Mouse (Mus musculus) lung, embryonic 15.5 days (tissue): ENCODE measurements around the gene Abtb1. TPM values are rescaled to one million over a fixed set of nuclear protein-coding genes. Genes with fewer than 3 reads are reported as not detected.

ENCODE experiments used
- ATAC-seq: fragments of 200-750 bp; cut with Nextera tagmentation; 2 replicates; pipeline ENCODE4 v1.8.0; 2017; ENCODE audit warnings: moderate number of reproducible peaks, borderline replicate concordance; ENCODE audit not compliant: low FRiP score, low TSS enrichment; ENCODE audit errors: extremely low read depth
- H3K27ac ChIP-seq: fragments of 300-500 bp; sonication (generic); 2 replicates; pipeline ENCODE4 v1.5.1; 2015; ENCODE audit warnings: moderate library complexity, mild to moderate bottlenecking, inconsistent platforms
- H3K27me3 ChIP-seq: fragments of 300-500 bp; sonication (generic); 2 replicates; pipeline ENCODE4 v1.6.1; 2015; ENCODE audit warnings: inconsistent platforms
- H3K36me3 ChIP-seq: fragments of 300-500 bp; sonication (generic); 2 replicates; pipeline ENCODE4 v1.6.1; 2015; ENCODE audit warnings: inconsistent platforms
- H3K4me1 ChIP-seq: fragments of 300-500 bp; sonication (generic); 2 replicates; pipeline ENCODE4 v1.6.1; 2015; ENCODE audit warnings: inconsistent platforms
- H3K4me2 ChIP-seq: fragments of 300-500 bp; sonication (generic); 2 replicates; pipeline ENCODE4 v1.6.1; 2015; ENCODE audit warnings: inconsistent platforms, mild to moderate bottlenecking, moderate library complexity
- H3K4me3 ChIP-seq: fragments of 300-500 bp; sonication (generic); 2 replicates; pipeline ENCODE4 v1.5.1; 2015; ENCODE audit warnings: mild to moderate bottlenecking, inconsistent platforms
- H3K9ac ChIP-seq: fragments of 300-500 bp; sonication (generic); 2 replicates; pipeline ENCODE4 v1.6.1; 2015; ENCODE audit warnings: inconsistent platforms
- H3K9me3 ChIP-seq: fragments of 300-500 bp; sonication (generic); 2 replicates; pipeline ENCODE4 v1.6.1; 2016; ENCODE audit warnings: inconsistent platforms
- WGBS: fragments of 180-500 bp; shearing (Covaris S2); methylation state at CpG from one replicate; pipeline ENCODE4 v1.1.7; 2015; 5-methylcytosine and 5-hydroxymethylcytosine counted together
- polyA plus RNA-seq: library from polyadenylated mRNA; unstranded; fragments of >200 nt; fragmentation: Nextera tagmentation; extraction: Ambion mirVana; gene quantifications from 2 replicates; pipeline ENCODE4 v1.2.1, GENCODE M21; 2015

Abtb1 gene
- polyA plus RNA-seq, 1 experiment from 2014 or later: 42.9 TPM

DNA sequence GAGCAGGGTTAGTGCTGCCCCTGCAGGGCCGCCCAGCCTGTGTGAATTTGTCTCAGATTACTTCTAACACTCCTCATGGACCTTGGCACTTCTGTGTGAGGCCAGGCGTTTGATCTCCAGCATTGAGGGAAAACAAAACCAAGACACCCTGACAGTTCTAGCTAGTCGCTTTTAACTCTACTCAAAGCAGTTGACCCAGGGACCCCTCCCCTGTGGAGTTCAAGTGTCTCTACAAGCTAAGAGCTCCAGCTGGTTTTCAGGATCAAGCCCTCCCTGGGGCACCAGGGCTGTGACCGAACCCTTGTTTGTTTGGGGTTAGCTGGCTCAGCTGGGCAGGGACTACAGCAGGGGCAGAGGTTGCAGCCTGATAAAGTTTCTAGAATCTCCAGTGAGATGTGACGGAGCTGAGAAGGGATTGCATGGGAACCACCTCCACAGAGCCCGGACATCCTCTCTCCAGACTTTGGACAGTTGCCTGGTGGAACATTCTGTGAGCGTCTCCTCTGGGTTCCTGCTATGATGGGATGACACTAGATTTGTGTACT is 49.6 kb downstream of the Abtb1 start:
- no peak for ATAC-seq
- 26% methylated on average over 7 of the region's 7 CpGs for WGBS

DNA sequence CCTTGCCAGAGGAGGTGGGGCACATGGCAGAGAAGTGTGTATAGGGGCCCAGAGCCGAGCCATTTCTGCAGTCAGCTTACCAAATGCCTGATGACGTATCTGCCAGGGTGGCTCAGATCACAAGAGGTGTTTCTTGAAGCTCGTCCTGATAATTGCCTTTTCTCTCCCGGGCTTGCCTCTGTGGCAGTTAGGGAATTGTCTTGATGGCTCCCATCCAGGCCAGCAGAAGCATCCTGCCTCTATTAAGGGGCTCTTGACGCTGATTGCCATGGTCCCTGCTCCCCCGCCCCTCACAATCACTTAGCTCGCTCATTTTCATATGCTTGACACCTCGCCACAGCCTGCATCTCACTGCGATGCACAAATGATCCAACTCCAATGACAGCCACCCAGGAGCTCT is 50.5 kb downstream of the Abtb1 start:
- Histone ChIP-seq H3K4me3 (no peak overlapping the region), H3K4me1 (peaks cover 70% of the 10 kb centered on the region), H3K36me3 (no peaks in the 10 kb centered on the region), H3K9ac (no peak overlapping the region), H3K27me3 (no peaks in the 10 kb centered on the region), H3K4me2 (no peak overlapping the region), H3K9me3 (no peaks in the 10 kb centered on the region), H3K27ac (no peak overlapping the region)
- 26% methylated on average over 9 of the region's 9 CpGs for WGBS
- peak; percentile 28; the same call in 1 of the 2 replicates for ATAC-seq

More for the DNA sequence above, 49.6 kb downstream of the Abtb1 start:
- H3K36me3 ChIP-seq: no peaks in the 10 kb centered on the region
- 0 out of 2 replicates have a peak overlapping the region, but pooled peaks have one; percentile 16 for H3K27ac ChIP-seq
- no peak overlapping the region for H3K9ac ChIP-seq
- H3K4me3 ChIP-seq: no peak overlapping the region
- peaks cover 62% of the 10 kb centered on the region for H3K4me1 ChIP-seq
- H3K4me2 ChIP-seq: no peak overlapping the region
- no peaks in the 10 kb centered on the region for H3K9me3 ChIP-seq
- no peaks in the 10 kb centered on the region for H3K27me3 ChIP-seq

DNA sequence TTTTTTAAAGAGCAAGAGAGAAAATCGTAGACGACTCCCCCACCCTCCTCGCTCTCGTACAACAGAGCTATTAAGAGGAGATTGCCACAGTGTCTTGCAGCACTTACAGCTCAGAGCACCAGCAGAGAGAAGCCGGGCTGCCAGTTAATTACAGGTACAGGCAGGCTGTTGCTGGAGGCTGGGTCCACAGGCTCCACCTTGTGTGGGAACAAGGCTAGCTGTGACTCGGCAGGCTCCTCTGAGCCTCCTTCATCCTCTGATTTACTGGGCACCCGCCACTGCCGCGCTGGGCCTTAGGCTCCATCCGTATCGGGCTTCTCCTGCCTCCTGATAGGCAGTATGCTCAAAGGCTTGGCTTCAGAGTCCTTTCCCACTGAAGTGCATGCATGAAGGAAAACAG is 53.6 kb downstream of the Abtb1 start:
- Histone ChIP-seq H3K4me1 (peaks cover 74% of the 10 kb centered on the region), H3K27me3 (no peaks in the 10 kb centered on the region), H3K9me3 (no peaks in the 10 kb centered on the region), H3K9ac (no peak overlapping the region), H3K4me3 (no peak overlapping the region), H3K27ac (no peak overlapping the region), H3K4me2 (no peak overlapping the region), H3K36me3 (no peaks in the 10 kb centered on the region)
- no peak for ATAC-seq
- WGBS: 73% methylated on average over 11 of the region's 11 CpGs

DNA sequence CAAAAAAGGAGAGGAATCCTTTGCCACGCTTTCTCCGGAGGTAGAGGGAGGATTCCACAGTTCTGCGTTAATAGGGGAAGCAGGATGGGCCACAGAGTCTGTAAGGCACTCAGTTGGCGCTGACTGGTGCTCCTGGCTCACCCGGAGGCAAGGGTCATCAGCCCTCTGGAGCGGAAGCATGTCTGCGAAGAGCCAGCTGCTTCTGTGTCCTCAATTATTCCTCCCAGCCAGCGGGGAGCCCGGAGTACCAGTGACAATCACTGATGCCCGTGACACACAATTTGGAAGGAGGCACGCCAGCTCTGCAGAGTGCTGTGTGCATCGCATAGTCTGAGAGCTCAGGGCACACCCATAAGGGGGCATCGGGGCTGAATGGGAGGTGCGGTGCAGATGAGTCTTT is 54.3 kb downstream of the Abtb1 start:
- Histone ChIP-seq H3K4me2 (no peak overlapping the region), H3K4me1 (peaks cover 67% of the 10 kb centered on the region), H3K9ac (no peak overlapping the region), H3K4me3 (no peak overlapping the region), H3K27me3 (no peaks in the 10 kb centered on the region), H3K27ac (peak overlapping the region; percentile 61), H3K9me3 (no peaks in the 10 kb centered on the region), H3K36me3 (no peaks in the 10 kb centered on the region)
- 37% methylated on average over 14 of the region's 14 CpGs for WGBS
- ATAC-seq: peak; percentile 24; the same call in 1 of the 2 replicates

DNA sequence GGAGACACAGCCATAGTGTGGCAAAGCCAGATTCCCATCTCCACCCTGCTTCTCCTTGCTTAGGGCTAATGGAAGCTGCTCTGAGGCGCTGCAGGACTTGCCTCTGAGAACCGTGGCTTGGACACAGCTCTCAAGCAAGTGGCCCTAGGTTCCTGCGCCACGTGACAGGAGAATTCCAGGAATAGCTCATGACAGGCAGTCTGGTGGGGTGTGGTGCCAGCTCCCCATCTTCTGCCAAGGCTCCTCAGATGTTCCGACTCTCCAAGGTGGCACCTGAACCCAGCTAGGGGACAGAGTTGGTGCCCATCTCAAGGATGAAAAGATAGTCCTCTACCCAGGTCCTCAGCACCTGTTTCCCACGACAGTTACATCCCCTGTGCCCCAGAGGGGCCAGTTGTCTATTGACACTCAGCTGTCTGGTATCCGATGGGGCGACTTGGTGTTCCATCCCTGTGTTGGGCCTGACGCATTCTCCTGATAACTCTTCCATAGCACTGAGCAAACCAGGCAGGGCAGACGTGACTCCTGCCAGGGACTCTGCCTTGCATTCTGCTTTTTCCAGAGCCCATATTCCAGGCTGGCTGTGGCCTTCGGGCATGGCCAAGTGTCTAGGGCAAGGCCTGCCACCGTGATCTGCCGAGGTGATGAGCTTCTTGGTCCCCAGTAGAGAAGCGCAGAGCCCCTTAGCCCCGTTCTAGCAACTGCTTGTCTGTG is 54.9 kb downstream of the Abtb1 start:
- WGBS: 68% methylated on average over 15 of the region's 15 CpGs
- H3K27ac ChIP-seq: peak overlapping the region; percentile 61
- no peaks in the 10 kb centered on the region for H3K36me3 ChIP-seq
- H3K27me3 ChIP-seq: no peaks in the 10 kb centered on the region
- no peaks in the 10 kb centered on the region for H3K9me3 ChIP-seq
- ATAC-seq: no peak
- H3K4me1 ChIP-seq: peaks cover 60% of the 10 kb centered on the region
- no peak overlapping the region for H3K9ac ChIP-seq
- H3K4me3 ChIP-seq: no peak overlapping the region
- H3K4me2 ChIP-seq: no peak overlapping the region

Other genes with a start within 250 kb of the Abtb1 start
- gene Kbtbd12, start 204.0 kb downstream of the Abtb1 start, polyA plus RNA-seq: 0.54 and 1.4 TPM in 2 replicates
- 75.8 and 76.7 TPM in 2 replicates for gene Mgll, start 117.6 kb downstream of the Abtb1 start, polyA plus RNA-seq
- gene Podxl2, start 33.1 kb upstream of the Abtb1 start, polyA plus RNA-seq: 47.1 and 49.3 TPM in 2 replicates
- 141 and 142 TPM in 2 replicates for gene Mcm2, start 56.8 kb upstream of the Abtb1 start, polyA plus RNA-seq
- gene Tpra1, start 60.3 kb upstream of the Abtb1 start, polyA plus RNA-seq: 68.5 and 75.8 TPM in 2 replicates